Mouse (Mus musculus) myocyte (in vitro differentiated cells): ENCODE measurements around the gene Zfp462. TPM values are rescaled to one million over a fixed set of nuclear protein-coding genes. Genes with fewer than 3 reads are reported as not detected.

Source experiments
- H3K27me3 ChIP-seq: one replicate; pipeline ENCODE4 v1.6.1; 2011; ENCODE audit not compliant: control insufficient read depth, insufficient read depth, insufficient read length
- H3K36me3 ChIP-seq: one replicate; pipeline ENCODE4 v1.6.1; 2011; ENCODE audit not compliant: control insufficient read depth, insufficient read depth
- H3K4me2 ChIP-seq: one replicate; pipeline ENCODE4 v1.6.1; 2011; ENCODE audit warnings: low read depth, control low read depth
- H3K4me3 ChIP-seq: one replicate; pipeline ENCODE4 v1.5.1; 2011; ENCODE audit warnings: mild to moderate bottlenecking, control low read depth, moderate library complexity
- H3K79me2 ChIP-seq: one replicate; pipeline ENCODE4 v1.6.1; 2011; ENCODE audit not compliant: control insufficient read depth, insufficient read depth
- H3ac ChIP-seq: one replicate; pipeline ENCODE4 v1.6.1; 2011; ENCODE audit not compliant: control insufficient read depth, insufficient read length
- CEBPB ChIP-seq: IDR thresholded peaks from 2 replicates; pipeline ENCODE4 v1.6.1; 2011; ENCODE audit warnings: mild to moderate bottlenecking, moderate library complexity; ENCODE audit not compliant: poor library complexity, insufficient read depth, severe bottlenecking
- E2F4 ChIP-seq: IDR thresholded peaks from one replicate; pipeline ENCODE4 v1.6.1; 2011; ENCODE audit warnings: mild to moderate bottlenecking, control low read depth, moderate library complexity; ENCODE audit not compliant: insufficient read depth
- MAX ChIP-seq: IDR thresholded peaks from one replicate; pipeline ENCODE4 v1.6.1; 2011; ENCODE audit warnings: low read depth, mild to moderate bottlenecking, control low read depth
- MYOD1 ChIP-seq, 3 experiments: IDR thresholded peaks; one replicate each; pipeline ENCODE4 v1.6.1; 2011; ENCODE audit warnings: control low read depth in 2 of 3, low read depth in 2 of 3, mild to moderate bottlenecking in 2 of 3, moderate library complexity in 1 of 3; ENCODE audit not compliant: insufficient read length in 2 of 3, control insufficient read depth in 1 of 3
- MYOG ChIP-seq, 3 experiments: IDR thresholded peaks; one replicate each; pipeline ENCODE4 v1.6.1; 2011; ENCODE audit warnings: control low read depth in 2 of 3, low read depth in 2 of 3, mild to moderate bottlenecking in 2 of 3; ENCODE audit not compliant: insufficient read length in 2 of 3, control insufficient read depth in 1 of 3, insufficient read depth in 1 of 3
- POLR2A ChIP-seq: IDR thresholded peaks from one replicate; pipeline ENCODE4 v1.6.1; 2011; ENCODE audit warnings: low read depth, mild to moderate bottlenecking, control low read depth, moderate library complexity; ENCODE audit not compliant: insufficient read length
- POLR2AphosphoS2 ChIP-seq: IDR thresholded peaks from one replicate; pipeline ENCODE4 v1.6.1; 2011; ENCODE audit warnings: low read depth, control low read depth; ENCODE audit not compliant: insufficient read length
- REST ChIP-seq: IDR thresholded peaks from one replicate; pipeline ENCODE4 v1.6.1; 2011; ENCODE audit warnings: mild to moderate bottlenecking, control low read depth, moderate library complexity; ENCODE audit not compliant: insufficient read depth, insufficient read length
- SRF ChIP-seq: IDR thresholded peaks from one replicate; pipeline ENCODE4 v1.6.1; 2011; ENCODE audit warnings: low read depth; ENCODE audit not compliant: control insufficient read depth, insufficient read length
- TCF12 ChIP-seq: IDR thresholded peaks from one replicate; pipeline ENCODE4 v1.6.1; 2011; ENCODE audit warnings: mild to moderate bottlenecking, control low read depth; ENCODE audit not compliant: poor library complexity, insufficient read depth, severe bottlenecking
- TCF3 ChIP-seq: IDR thresholded peaks from one replicate; pipeline ENCODE4 v1.6.1; 2011; ENCODE audit warnings: low read depth, control low read depth; ENCODE audit not compliant: insufficient read length
- USF1 ChIP-seq: IDR thresholded peaks from one replicate; pipeline ENCODE4 v1.6.1; 2011; ENCODE audit warnings: low read depth, mild to moderate bottlenecking, control low read depth, moderate library complexity
- polyA plus RNA-seq: library from polyadenylated mRNA; unstranded; fragments of >200 nt; fragmentation: generic; extraction: Trizol; gene quantifications from one replicate; pipeline ENCODE4 v1.2.1, GENCODE M21; 2012; ENCODE audit warnings: missing spikeins

Zfp462 gene
- polyA plus RNA-seq, 1 experiment, result 3.1 TPM

GRCm38 (mm10) chr4:55030401-55030800, 85.6 kb downstream of the Zfp462 start:
- Histone ChIP-seq H3K27me3 (no peaks in the 10 kb centered on the region), H3K4me2 (no peak overlapping the region), H3ac (no peak overlapping the region), H3K36me3 (no peaks in the 10 kb centered on the region), H3K79me2 (no peaks in the 10 kb centered on the region), H3K4me3 (no peak overlapping the region)
- TF ChIP-seq MYOG (IDR thresholded peaks at IDR 0.05; ENCODE audit: control insufficient read depth in 1 of 3, insufficient read depth in 1 of 3, insufficient read length in 2 of 3, low read depth in 2 of 3), result no peak
- no peak for TF ChIP-seq TCF3
- no peak for TF ChIP-seq MYOD1 (IDR thresholded peaks at IDR 0.05; ENCODE audit: control insufficient read depth in 1 of 3, insufficient read length in 2 of 3, low read depth in 2 of 3)
- no peak for TF ChIP-seq TCF12
- no peak for TF ChIP-seq E2F4
- TF ChIP-seq CEBPB, result no peak
- TF ChIP-seq REST, result no peak
- TF ChIP-seq SRF, result no peak
- TF ChIP-seq MAX, result no peak
- TF ChIP-seq POLR2AphosphoS2, result no peak
- TF ChIP-seq POLR2A, result no peak
- no peak for TF ChIP-seq USF1

- no peaks in the 10 kb centered on the region for H3K27me3 ChIP-seq
- no peaks in the 10 kb centered on the region for H3K79me2 ChIP-seq
- H3K4me3 ChIP-seq, result no peak overlapping the region
- no peak overlapping the region for H3K4me2 ChIP-seq
- no peak overlapping the region for H3ac ChIP-seq
- no peaks in the 10 kb centered on the region for H3K36me3 ChIP-seq
- TF ChIP-seq USF1, result no peak
- TF ChIP-seq E2F4, result no peak
- TF ChIP-seq POLR2A, result no peak
- TF ChIP-seq REST, result no peak
- TF ChIP-seq CEBPB, result no peak
- no peak for TF ChIP-seq POLR2AphosphoS2
- no peak for TF ChIP-seq MYOD1 (IDR thresholded peaks at IDR 0.05; ENCODE audit: control insufficient read depth in 1 of 3, insufficient read length in 2 of 3, low read depth in 2 of 3)
- TF ChIP-seq SRF, result no peak
- no peak for TF ChIP-seq TCF3
- TF ChIP-seq MAX, result no peak
- no peak for TF ChIP-seq MYOG (IDR thresholded peaks at IDR 0.05; ENCODE audit: control insufficient read depth in 1 of 3, insufficient read depth in 1 of 3, insufficient read length in 2 of 3, low read depth in 2 of 3)
- no peak for TF ChIP-seq TCF12
These were observed 87.6 kb downstream of the Zfp462 start for GRCm38 (mm10) chr4:55032317-55032930.

GRCm38 (mm10) chr4:55033452-55033851, 88.6 kb downstream of the Zfp462 start:
- Histone ChIP-seq H3ac (no peak overlapping the region), H3K79me2 (no peaks in the 10 kb centered on the region), H3K36me3 (no peaks in the 10 kb centered on the region), H3K4me2 (no peak overlapping the region), H3K4me3 (no peak overlapping the region), H3K27me3 (no peaks in the 10 kb centered on the region)
- TF ChIP-seq MYOD1 (IDR thresholded peaks at IDR 0.05; ENCODE audit: control insufficient read depth in 1 of 3, insufficient read length in 2 of 3, low read depth in 2 of 3) (no peak), CEBPB (no peak), POLR2A (no peak), USF1 (no peak), POLR2AphosphoS2 (no peak), MYOG (IDR thresholded peaks at IDR 0.05; ENCODE audit: control insufficient read depth in 1 of 3, insufficient read depth in 1 of 3, insufficient read length in 2 of 3, low read depth in 2 of 3) (no peak)

DNA sequence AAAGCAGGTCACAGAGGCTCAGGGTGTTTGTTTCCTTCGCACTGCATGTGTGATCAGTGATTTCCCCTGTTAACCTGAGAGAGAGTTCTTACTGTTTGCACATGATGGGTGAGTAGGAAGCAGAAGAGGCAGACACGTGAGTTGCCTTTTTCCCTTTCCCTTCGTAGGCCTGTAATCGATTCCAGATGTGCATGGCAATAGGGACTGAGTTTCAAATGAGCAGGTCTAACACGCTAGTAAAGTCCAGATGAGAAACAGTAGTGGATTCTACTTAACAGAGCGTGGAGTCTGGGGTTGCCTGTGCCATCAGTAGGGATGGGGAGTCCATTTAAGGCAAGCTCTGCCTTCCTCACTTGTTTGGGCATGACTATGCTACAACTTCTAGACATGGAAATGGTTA, 93.3 kb downstream of the Zfp462 start:
- no peak overlapping the region for H3ac ChIP-seq
- H3K79me2 ChIP-seq, result no peaks in the 10 kb centered on the region
- no peak overlapping the region for H3K4me2 ChIP-seq
- TF ChIP-seq MYOD1 (IDR thresholded peaks at IDR 0.05; ENCODE audit: control insufficient read depth in 1 of 3, insufficient read length in 2 of 3, low read depth in 2 of 3), result no peak
- TF ChIP-seq E2F4, result no peak
- no peak for TF ChIP-seq CEBPB
- no peak for TF ChIP-seq POLR2AphosphoS2
- TF ChIP-seq POLR2A, result no peak
- no peak for TF ChIP-seq MAX
- no peak for TF ChIP-seq MYOG (IDR thresholded peaks at IDR 0.05; ENCODE audit: control insufficient read depth in 1 of 3, insufficient read depth in 1 of 3, insufficient read length in 2 of 3, low read depth in 2 of 3)
- TF ChIP-seq REST, result no peak
- no peak for TF ChIP-seq TCF12
- TF ChIP-seq USF1, result no peak
- TF ChIP-seq SRF, result no peak
- no peak for TF ChIP-seq TCF3
- H3K36me3 ChIP-seq, result no peaks in the 10 kb centered on the region
- no peaks in the 10 kb centered on the region for H3K27me3 ChIP-seq
- no peak overlapping the region for H3K4me3 ChIP-seq
